Mouse (Mus musculus) retina, postnatal 7 days (tissue): Measurements from ENCODE around the gene Tcl1b2.
"Not testable (repeated sequence)": the region's sequence is repeated elsewhere in the genome, so short reads cannot be mapped to it uniquely, and the experiment has no call there.

Experiments
- DNase-seq: peaks from one replicate; pipeline ENCODE4 v3.0.0-alpha.2; 2012; ENCODE audit warnings: low read depth, low spot score

Gene Tcl1b2

DNA sequence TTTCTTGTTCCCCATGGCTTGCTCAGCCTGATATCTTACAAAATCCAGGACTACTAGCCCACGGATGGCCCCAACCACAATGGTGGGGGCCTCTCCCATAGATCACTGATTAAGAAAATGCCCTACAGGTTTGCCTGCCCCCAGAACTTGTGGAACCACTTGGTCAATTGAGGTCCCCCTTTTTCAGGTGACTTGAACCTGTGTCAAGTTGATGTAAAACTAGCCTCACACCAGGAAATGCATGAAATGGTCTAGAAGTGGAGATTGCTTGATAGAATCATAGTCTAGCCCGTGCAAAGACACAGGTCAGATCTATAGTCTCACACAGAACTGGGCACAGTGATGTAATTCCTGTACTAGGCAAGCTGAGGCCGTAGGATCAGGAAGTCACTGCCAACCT is at the start of gene Tcl1b2:
Tcl1b2 (plus strand) TSS at position 301 of the 400 bp plus-strand sequence.
- DNase-seq = no peak

DNA sequence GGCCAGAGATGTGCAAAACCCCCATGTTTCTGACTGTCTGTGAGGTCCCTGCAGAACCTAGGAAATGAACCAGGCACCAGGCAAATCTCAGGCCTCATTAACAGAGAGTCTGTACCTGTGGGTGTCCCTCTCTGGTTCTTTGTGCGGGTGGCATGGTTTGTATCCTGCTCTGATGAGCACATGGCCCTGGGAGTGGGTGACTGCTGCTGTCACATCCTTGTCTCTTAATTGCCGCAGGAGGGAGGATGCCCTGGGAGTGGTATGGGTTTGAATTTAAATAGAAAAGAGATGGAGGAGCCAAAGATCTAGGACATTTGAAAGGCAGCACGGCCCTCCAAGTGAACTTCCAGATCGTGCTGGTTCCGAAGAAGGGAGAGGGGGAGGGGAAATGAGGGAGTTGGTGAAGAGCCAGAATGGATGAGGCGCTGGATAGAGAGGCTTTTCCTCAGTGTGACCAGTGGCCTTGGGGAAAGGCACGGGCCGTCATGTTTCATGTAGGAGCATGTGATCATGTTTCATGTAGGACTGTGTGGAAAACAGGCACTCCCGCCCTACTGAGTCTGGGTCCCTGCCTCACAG is 46.3 kb upstream of the Tcl1b2 start:
- no peak for DNase-seq

DNA sequence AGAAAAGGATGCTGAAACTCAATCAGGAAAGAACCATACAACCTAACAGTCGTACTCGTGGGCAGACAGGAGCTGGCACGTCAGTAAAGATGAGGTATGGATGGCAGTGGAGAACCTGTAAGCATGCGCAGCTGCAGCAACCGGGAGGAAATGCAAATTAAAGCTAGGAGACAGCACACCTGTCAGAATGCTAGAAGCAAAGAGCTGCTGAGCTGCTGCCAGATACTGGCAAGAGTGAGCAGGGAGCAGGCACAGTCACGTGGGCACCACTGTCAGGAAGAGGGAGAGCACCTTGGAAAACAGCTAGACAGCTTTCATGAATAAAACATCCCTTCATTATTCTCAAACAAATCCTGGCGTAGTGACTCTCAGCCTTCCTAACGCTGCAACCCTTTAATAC is 42.9 kb upstream of the Tcl1b2 start:
- no peak for DNase-seq

DNA sequence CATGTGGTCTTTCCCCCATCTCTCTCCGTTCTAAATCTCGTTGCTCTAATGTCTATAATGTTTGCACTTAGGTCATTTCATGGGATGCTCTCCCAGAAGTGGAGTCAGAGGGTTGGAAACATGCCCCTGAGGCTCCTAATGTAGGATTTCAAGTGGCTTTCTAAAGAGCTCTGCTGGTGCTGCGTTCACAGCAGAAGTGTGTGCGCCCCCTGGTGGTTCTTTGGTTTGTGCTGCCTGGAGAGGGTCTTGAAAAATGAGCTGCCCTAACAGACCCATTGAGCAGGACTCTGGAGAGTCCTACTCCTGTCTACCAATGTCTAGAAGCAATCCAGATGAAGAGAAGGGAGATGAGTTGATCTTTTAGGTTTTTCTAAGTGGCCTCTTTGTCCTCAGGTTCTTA is 41.8 kb upstream of the Tcl1b2 start:
- DNase-seq = peak; percentile 66

DNA sequence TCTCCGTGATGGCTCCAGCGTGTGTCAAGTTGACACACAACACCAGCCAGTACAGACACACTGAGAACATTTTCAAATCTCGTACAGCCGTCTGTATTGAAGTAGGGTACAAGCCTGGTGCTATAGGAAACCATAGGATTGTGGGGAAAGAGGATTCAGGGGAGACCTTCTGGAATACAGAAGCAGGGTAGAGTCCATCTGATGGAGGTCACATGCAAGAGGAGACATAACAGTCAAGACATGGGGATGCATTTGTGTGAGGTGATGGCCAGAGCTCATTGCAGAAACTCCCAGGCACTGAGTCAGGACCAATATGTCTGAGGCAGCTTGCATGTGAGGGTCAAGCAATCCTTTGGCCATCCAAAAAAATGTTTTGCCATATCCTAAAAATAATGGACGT is 40.5 kb upstream of the Tcl1b2 start:
- DNase-seq = no peak

DNA sequence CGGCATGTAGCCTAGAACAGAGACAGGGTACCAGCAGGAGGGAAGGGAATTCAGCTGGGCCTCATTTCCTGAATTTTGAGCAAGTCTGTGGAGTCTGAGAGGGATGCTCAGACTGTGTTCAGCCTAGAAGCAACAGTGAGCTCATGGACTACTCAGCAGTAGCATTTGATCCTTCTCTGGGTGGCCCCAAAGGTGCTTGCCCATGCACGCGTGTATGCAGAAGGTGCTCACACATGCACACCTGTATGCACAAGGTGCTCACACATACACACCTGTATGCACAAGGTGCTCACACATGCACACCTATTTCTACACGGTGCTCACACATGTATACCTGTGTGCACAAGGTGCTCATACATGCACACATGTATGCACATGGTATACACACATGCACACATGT is 37.0 kb upstream of the Tcl1b2 start:
- DNase-seq = no peak

DNA sequence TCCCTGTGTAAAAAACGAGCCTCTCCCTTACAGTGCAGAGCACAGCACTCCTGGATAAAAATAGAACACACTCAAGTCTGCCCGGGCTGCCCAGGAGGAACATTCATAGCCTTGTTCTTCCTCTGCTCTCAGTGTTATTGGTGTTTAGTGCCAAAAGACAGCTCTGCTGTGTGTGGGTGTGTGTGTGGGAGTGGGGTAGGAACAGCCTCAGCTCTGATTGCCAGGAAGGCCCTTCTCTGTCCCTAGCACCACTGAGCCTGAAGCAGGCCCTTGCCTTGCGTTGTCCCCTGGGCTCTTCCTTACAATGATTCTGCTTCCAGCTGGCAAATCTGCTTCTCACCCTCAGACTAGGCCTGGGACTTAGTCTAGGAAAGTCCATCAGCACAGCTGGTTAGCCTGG is 36.4 kb upstream of the Tcl1b2 start:
- DNase-seq = no peak

DNA sequence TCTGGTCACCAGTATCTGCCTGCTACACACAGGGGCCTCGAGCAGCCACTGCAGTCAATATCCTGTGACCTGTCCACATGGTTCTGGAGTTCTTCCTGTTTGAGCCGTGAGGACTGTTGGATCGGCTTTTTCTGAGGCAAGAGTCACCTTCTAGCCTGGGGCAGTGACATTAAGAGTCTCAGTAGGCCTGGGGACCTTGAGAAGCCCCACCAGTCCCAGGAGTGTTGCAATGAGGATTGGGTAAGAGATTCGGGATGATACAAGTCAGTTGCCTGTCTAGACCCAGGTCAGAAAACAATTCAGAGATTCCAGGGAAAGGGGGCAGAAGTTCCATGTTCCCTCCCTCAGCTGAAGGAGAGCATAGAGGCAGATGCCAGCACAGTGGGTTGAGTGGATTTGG is 36.0 kb upstream of the Tcl1b2 start:
- DNase-seq = no peak

DNA sequence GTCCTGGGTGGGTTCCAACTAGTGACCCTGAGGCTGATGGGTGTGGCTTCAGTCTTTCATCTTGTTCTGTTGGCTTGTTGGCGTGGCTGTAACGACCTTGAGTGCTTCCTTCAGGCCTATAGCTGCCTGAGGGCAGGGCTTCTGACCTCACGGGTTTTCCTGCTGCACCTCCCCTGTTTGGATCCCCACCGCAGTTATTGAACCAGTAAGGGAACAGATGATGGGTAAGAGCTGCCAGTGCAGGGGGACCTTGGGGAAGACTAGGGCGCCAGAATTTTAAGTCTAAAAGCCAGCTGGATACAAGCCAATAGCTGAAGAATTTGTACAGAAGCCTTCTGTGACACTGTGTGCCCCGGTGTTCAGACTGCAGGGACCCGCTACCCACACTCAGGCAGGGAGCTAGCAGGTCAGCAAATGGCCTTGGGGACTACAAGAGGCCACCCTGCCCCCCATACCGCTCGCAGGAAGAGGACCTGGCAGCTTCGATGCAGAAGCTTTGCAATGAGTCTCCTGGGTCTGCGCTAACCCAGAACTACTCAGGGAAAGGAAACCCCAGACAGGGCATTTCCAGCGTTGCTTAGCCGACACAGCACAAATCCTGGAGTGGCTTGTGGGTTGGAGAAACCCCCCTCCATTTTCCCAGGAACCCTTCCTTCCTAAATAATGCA is 33.4 kb upstream of the Tcl1b2 start:
- no peak for DNase-seq

DNA sequence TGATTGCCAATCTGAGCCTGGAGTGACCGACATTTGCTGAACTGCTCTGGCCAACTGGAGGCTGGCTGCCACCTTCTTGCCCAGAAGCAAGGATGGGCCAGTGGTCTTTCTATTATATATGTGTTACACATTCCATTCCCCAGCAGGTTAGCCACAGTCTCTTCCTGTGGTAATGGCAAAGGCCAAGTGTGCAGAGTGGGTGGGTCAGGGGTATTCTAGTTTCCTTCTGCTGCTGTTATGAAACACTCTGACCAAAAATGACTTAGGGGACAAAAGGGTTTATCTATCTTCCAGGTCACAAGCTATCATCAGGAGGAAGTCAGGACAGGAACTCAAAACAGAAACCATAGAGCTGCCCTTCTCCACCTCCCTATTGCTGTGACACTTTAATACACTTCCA is 29.2 kb upstream of the Tcl1b2 start:
- DNase-seq = no peak

DNA sequence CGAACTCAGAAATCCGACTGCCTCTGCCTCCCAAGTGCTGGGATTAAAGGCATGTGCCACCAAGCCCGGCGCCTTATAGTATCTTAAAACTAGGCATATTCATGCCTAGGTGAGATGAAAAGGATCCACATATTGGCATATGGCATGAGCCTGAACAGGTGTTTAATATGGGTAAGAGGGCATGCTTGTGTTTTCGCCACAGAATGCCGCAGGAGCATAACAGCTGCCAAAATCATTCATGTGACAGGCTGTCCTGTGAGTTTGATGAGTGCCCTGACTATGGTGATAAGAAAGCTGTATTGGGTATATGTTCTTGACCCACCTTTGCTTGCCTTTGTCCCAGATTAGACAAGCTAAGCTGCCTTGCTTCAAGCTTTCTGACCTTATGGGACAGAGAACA is 20.5 kb upstream of the Tcl1b2 start:
- no peak for DNase-seq

DNA sequence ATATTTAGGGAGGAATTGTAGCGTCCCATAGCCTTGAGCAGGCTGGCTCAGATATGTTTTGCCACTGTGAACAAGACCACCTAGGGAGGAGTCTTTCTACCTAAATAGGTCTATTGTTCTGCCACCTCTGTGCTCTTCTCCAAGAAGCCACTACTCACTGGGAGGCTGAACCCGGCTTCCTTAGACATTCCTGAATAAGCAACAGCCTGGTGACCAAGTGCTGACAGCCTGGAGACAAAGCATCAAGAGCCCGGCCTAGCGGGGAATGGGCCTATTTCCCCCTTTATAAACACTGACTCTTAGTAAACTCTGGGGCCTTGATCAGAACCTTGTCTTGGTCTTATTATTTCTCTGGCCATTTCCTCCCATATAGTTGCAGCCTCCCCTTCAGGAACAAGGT is 19.3 kb upstream of the Tcl1b2 start:
- no peak for DNase-seq

DNA sequence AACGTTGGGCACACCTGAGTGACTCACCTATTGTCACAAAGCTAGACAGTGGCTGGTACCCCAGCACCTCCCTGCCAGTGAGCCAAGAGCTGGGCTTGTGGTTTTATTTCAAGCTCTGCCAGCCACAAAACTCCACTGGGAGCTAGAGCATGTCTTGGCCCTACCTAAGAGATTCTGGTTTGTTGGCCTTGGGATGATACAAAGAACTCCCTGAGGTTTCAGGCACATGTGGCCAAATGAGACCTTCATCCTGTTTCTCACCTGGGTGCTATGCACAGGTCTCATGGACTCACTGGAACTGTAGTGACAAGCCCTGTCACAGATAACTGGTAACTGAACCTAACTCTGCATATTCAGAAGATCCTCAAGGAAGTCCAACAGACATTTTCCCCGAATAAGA is 18.2 kb upstream of the Tcl1b2 start:
- no peak for DNase-seq

DNA sequence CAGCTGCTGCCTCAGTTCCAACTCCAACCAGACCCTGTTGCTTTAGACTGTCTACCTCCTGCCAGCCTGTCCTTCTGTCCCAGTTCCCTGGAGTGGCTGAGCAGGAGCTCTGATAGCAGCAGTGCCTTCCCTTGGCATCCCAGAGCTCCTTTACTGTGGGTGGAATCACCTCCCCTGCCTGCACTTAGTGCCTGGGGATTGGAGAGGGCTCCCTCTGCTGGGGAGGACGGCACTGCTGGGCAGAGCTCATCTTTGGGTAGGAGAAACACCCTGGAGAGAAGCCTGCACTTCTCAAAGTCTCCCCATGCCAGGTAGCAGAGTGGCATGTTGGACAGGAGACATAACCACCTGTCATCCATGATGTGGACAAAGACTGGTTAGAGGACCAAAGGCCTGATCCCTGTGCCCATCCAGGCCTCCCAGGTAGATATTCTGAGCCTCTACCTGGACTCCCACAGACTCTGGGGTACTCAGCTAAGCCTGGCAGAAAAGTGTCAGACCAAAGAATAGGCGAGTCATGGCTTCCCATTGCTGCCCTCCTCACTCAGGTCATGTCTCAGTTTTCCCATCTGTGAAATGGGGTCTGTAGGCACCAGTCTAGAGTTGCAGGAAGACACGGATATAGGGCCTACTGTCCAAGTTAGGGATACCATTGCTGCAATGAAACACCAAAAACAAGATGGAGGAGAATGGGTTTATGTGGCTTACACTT is 16.2 kb upstream of the Tcl1b2 start:
- not testable (repeated sequence) for DNase-seq

DNA sequence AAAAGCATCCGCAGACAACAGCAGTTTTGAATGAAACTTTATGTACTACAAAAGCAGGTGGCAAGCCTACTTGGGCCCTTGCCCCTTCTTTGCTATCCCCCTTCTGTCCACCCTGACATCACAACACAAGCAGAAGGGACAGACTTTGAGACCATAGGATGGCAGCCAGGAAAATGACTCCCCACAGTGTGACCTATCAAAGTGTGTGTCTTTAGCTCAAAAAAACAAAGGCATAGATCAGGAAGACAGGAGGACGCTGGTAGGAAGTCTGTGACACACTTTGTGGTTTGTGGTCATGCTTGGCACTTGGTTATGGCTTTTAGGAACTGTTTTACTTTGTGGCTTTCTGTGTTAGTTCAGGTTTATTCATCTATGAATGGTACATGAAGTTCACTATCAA is 11.6 kb upstream of the Tcl1b2 start:
- not testable (repeated sequence) for DNase-seq

DNA sequence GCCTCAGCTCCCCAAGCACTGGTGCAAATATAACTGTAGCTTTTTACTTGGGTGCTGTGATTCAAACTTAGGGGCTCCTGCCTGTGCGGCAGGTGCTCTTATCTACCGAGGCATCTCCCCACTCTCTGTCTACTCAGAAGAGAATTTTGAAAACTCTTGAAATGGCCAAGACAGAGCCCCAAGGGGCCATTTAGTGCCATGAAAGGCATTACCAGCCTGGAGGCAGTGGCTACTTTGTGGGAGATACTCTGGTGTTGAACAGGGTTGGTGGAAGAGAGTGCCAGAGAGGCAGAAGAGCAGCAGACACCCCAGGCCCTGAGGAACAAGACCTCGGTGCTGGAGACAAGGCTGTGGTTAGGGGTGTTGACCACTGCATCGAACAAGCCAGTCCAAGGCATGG is 11.0 kb upstream of the Tcl1b2 start:
- DNase-seq = not testable (repeated sequence)

DNA sequence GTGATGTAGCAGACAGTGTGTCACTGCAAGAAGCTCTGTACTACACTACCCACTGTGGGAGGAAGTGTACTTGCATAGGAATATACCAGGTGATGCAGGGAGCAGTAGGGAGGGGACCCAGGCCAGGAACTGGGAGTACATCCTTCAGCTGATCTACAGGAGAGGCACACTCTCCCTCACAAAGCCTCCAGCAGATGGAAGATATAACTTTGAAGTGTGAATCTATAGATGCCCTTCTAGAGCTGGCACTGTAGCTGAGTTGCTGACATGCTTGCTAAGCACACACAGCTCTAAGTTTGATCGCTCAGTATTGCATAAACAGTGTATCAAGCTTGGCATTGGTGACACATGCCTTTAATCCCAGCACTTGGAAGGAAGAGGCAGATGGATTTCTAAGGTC is 8.1 kb upstream of the Tcl1b2 start:
- not testable (repeated sequence) for DNase-seq

DNA sequence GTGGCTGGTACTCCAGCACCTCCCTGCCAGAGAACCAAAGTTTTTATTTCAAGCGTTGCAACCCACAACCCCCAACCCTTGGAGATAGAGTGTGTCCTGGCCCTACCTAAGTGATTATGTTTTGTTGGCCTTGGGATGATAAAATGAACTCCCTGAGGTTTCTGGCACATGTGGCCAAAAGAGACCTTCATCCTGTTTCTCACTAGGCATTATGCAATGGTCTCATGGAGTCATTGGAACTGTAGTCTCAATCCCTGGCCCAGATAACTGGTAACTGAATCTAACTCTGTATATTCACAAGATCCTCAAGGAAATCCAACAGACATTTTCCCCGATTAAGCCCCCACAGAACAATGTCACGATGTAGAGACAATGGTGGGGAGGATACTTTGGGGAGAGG is 2.7 kb upstream of the Tcl1b2 start:
- DNase-seq = no peak

DNA sequence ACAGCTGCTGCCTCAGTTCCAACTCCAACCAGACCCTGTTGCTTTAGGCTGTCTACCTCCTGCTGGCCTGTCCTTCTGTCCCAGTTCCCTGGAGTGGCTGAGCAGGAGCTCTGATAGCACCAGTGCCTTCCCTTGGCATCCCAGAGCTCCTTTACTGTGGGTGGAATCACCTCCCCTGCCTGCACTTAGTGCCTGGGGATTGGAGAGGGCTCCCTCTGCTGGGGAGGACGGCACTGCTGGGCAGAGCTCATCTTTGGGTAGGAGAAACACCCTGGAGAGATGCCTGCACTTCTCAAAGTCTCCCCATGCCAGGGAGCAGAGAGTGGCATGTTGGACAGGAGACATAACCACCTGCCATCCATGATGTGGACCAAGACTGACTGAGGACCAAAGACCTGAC is 886 bp upstream of the Tcl1b2 start:
- DNase-seq = not testable (repeated sequence)

DNA sequence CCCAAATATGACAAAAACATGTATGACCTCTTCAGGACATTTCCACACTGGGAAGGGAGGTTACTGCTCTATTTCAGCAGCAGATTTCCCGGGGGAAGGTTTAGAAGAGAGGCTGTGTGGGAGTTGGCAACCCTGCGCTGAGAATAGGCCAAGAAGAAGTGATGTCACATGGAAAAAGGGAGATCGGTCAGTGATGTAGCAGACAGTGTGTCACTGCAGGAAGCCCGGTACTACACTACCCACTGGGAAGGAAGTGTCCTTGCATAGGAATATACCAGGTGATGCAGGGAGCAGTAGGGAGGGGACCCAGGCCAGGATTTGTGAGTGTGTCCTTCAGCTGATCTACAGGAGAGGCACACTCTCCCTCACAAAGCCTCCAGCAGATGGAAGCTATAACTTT is 9.5 kb downstream of the Tcl1b2 start:
- not testable (repeated sequence) for DNase-seq

DNA sequence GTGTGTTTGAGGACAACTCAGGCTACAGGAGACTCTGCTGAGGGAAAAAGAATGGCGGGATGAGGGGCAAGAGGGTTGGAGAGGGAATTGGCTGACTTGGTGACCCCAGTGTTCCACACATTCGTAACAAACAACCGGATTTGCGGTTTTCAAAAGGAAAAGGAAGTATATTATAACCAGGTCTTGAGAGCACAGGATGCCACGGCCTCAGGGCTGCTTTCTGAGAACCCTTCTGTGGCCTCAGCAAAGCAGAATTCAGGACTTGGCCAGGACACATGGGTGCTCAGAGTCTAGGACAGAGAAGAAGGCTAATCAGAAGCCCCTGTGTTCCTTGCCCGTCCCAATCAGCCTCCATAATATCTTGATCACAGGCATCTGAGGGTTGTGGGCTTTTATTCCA is 13.0 kb downstream of the Tcl1b2 start:
- DNase-seq = no peak

DNA sequence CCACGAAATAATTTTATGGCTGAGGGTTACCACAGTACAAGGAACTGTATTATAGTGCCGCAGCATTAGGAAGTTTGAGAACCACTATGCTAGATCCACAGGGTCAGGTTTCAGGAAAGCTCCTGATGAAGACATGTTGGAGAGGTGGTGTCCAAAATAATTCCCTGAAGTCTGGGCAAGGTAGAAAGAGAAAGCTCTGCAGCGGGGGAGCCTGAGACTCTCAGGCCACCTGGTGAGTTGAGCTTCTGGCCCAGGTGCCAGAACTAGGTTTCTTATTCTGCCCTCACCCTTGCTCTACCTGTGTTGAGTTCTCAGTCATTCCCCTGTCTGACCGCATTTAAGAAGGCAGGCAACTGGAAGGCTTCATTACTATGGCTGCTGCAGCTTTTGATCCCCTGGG is 13.6 kb downstream of the Tcl1b2 start, which contains the start of gene Tcl1b1:
Tcl1b1 (plus strand) TSS at position 301 of the 400 bp plus-strand sequence.
- DNase-seq = no peak

DNA sequence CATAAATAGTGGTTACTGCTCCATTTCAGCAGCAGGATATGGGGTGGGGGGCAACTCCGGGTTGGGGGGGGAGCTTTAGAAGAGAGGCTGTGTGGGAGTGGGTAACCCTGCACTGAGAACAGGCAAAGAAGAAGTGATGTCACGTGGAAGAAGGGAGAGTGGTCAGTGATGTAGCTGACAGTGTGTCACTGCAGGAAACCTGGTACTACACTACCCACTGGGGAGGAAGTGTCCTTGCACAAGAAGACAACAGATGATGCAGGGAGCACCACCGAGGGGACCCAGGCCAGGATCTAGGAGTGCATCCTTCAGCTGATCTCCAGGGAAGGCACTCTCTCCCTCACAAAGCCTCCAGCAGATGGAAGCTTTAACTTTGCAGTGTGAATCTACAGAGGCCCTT is 20.9 kb downstream of the Tcl1b2 start:
- no peak for DNase-seq
